In the genomic region with DNA sequence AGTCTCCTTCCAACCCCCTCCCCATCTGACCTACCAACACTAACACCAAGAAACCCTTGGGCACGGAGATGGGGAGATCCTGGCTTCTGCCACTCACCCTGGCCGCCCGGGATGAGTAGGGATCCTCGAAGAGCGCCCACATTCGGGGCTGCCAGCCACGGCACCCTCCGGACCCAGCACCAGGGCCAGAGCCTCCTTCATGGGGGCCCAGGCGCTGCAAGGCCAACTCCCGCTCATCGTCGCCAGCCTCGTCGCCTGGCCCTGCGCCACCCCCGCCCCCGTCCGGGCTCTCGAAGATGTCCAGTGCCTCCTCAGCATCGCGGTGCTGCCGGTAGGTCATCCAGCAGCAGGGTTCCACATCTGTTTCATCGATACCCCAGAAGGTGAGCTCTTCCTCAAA, we compare ENCODE assay signal across 8 mouse cellular contexts. TPM values are rescaled to one million over a fixed set of nuclear protein-coding genes. Genes with fewer than 3 reads are reported as not detected.
DNase-seq lines count a peak whose midpoint lies in the region; ATAC-seq and TF ChIP-seq lines count a peak whose summit lies in the region.

No protein-coding gene starts in this region.

- ATAC-seq in lung, embryonic 14.5 days (ENCODE audit: insufficient read depth), result no peak
- 0 out of 2 replicates have a peak, but pooled peaks have one; percentile 3 for ATAC-seq in hindbrain, embryonic 15.5 days (ENCODE audit: low FRiP score, low read depth)

- H3K9ac ChIP-seq in lung, embryonic 14.5 days, result peak overlapping the region; percentile 6; the same call in 1 of the 2 replicates
- H3K9ac ChIP-seq in hindbrain, embryonic 15.5 days, result peak overlapping the region; percentile 78

- no peak overlapping the region for H3K27ac ChIP-seq in lung, embryonic 14.5 days (ENCODE audit: low read depth)
- no peak overlapping the region for H3K27ac ChIP-seq in hindbrain, embryonic 15.5 days (replicated peaks)
- H3K27ac ChIP-seq in olfactory bulb, adult 2 months (ENCODE audit: insufficient read depth, low read depth, low read length), result no peak overlapping the region

- H3K4me2 ChIP-seq in lung, embryonic 14.5 days, result peak overlapping the region; percentile 83
- H3K4me2 ChIP-seq in hindbrain, embryonic 15.5 days, result peak overlapping the region; percentile 98

- H3K4me1 ChIP-seq in lung, embryonic 14.5 days (ENCODE audit: insufficient read depth), result no peaks in the 10 kb centered on the region
- H3K4me1 ChIP-seq in lung, adult 2 months (ENCODE audit: control insufficient read depth, insufficient read depth, low read length), result 0 out of 2 replicates have a peak, but pooled peaks cover 3% of the 10 kb centered on the region
- peaks cover 44% of the 10 kb centered on the region for H3K4me1 ChIP-seq in hindbrain, embryonic 15.5 days (replicated peaks)
- H3K4me1 ChIP-seq in olfactory bulb, adult 2 months (ENCODE audit: control insufficient read depth, insufficient read depth, low read length), result peaks cover 24% of the 10 kb centered on the region

- DNase-seq in adrenal gland, postnatal 10 days, result peak; percentile 24
- no peak for DNase-seq in adrenal gland, postnatal 36 days
- no peak for DNase-seq in lung, embryonic 14.5 days
- DNase-seq in lung, adult 2 months, result no peak
- no peak for DNase-seq in urinary bladder, postnatal 25 days (ENCODE audit: low spot score)
- no peak for DNase-seq in B cell, adult 2 months

- peak overlapping the region; percentile 46 for H3K4me3 ChIP-seq in lung, embryonic 14.5 days (ENCODE audit: low read depth, low read length)
- H3K4me3 ChIP-seq in lung, adult 2 months (replicated peaks; ENCODE audit: extremely low read depth, low read depth, low read length), result no peak overlapping the region
- H3K4me3 ChIP-seq in hindbrain, embryonic 15.5 days, result peak overlapping the region; percentile 61
- H3K4me3 ChIP-seq in olfactory bulb, adult 2 months (ENCODE audit: insufficient read depth, low read depth, low read length), result peak overlapping the region; percentile 47

- no peaks in the 10 kb centered on the region for H3K9me3 ChIP-seq in lung, embryonic 14.5 days (ENCODE audit: low read depth, low read length)
- no peaks in the 10 kb centered on the region for H3K9me3 ChIP-seq in hindbrain, embryonic 15.5 days

- WGBS in lung, embryonic 14.5 days, result 2% methylated on average over 23 of the region's 23 CpGs
- WGBS in lung, adult 2 months, result 5% methylated on average over 23 of the region's 23 CpGs
- WGBS in hindbrain, embryonic 15.5 days, result 3% methylated on average over 23 of the region's 23 CpGs
- WGBS in olfactory bulb, adult 2 months, result 19% methylated on average over 23 of the region's 23 CpGs

- peaks cover 94% of the 10 kb centered on the region for H3K27me3 ChIP-seq in lung, embryonic 14.5 days (ENCODE audit: insufficient read depth, low read length)
- peaks cover 71% of the 10 kb centered on the region for H3K27me3 ChIP-seq in hindbrain, embryonic 15.5 days

- TF ChIP-seq POLR2A in lung, adult 2 months (IDR thresholded peaks at IDR 0.05; ENCODE audit: borderline replicate concordance, extremely low read depth, low read depth, low read length), result no peak
- TF ChIP-seq POLR2A in olfactory bulb, adult 2 months (IDR thresholded peaks at IDR 0.05; ENCODE audit: insufficient read depth, low read depth, low read length), result no peak

- H3K36me3 ChIP-seq in lung, embryonic 14.5 days (ENCODE audit: insufficient read depth), result no peaks in the 10 kb centered on the region
- H3K36me3 ChIP-seq in hindbrain, embryonic 15.5 days, result no peaks in the 10 kb centered on the region

- TF ChIP-seq CTCF in lung, embryonic 14.5 days (IDR thresholded peaks at IDR 0.05; ENCODE audit: low read depth), result no peak
- TF ChIP-seq CTCF in lung, adult 2 months (IDR thresholded peaks at IDR 0.05; ENCODE audit: insufficient read depth, low read length), result no peak
- TF ChIP-seq CTCF in olfactory bulb, adult 2 months (IDR thresholded peaks at IDR 0.05; ENCODE audit: insufficient read depth, low read depth, low read length), result no peak

RNA-seq across cellular contexts. Expression of a gene that starts 1.2 kb away (rescaled TPM):
- total RNA-seq in adrenal gland, postnatal 10 days (2021), result 10 to 100 TPM in 1 of 2 experiments, 1 to 10 TPM in 1; 7.7 to 10.5 TPM
- 10 to 100 TPM in 1 of 2 experiments, 1 to 10 TPM in 1; 5.1 to 10.5 TPM for total RNA-seq in adrenal gland, postnatal 36 days (2021)
- 0.07 and 0.18 TPM in 2 replicates for polyA plus RNA-seq in lung, embryonic 14.5 days (2014; fragmentation: Nextera tagmentation; extraction: Ambion mirVana)
- polyA plus RNA-seq in lung, adult 2 months (2012; rRNA removed), result 0.50 and 1.1 TPM in 2 replicates
- 10.1 and 10.4 TPM in 2 replicates for polyA plus RNA-seq in hindbrain, embryonic 15.5 days (2015; fragmentation: Nextera tagmentation; extraction: Ambion mirVana)
- polyA plus RNA-seq in olfactory bulb, adult 2 months (2012; ENCODE audit: insufficient read depth, insufficient read length, low replicate concordance, missing spikeins), result not detected in 2 replicates

RNA-seq across cellular contexts. Expression of a gene that starts 59.7 kb away (rescaled TPM):
- total RNA-seq in adrenal gland, postnatal 10 days (2021), result 1 to 10 TPM; 2.5 to 3.7 TPM
- 10 to 100 TPM in 1 of 2 experiments, 1 to 10 TPM in 1; 2.5 to 10.7 TPM for total RNA-seq in adrenal gland, postnatal 36 days (2021)
- polyA plus RNA-seq in lung, embryonic 14.5 days (2014; fragmentation: Nextera tagmentation; extraction: Ambion mirVana), result 3.6 and 4.2 TPM in 2 replicates
- 0.72 and 1.5 TPM in 2 replicates for polyA plus RNA-seq in lung, adult 2 months (2012; rRNA removed)
- polyA plus RNA-seq in hindbrain, embryonic 15.5 days (2015; fragmentation: Nextera tagmentation; extraction: Ambion mirVana), result 16.4 and 19.7 TPM in 2 replicates
- 351 TPM in 1 of 2 replicates, not detected in the other for polyA plus RNA-seq in olfactory bulb, adult 2 months (2012; ENCODE audit: insufficient read depth, insufficient read length, low replicate concordance, missing spikeins)
